Mouse (Mus musculus): Measurements from ENCODE around the gene Gm16181. TPM values are rescaled to one million over a fixed set of nuclear protein-coding genes. Genes with fewer than 3 reads are reported as not detected.
"Not testable (repeated sequence)": the region's sequence is repeated elsewhere in the genome, so short reads cannot be mapped to it uniquely, and the experiment has no call there.

Gm16181 gene
- total RNA-seq, 2 experiments from 2014 or later: not detected

DNA sequence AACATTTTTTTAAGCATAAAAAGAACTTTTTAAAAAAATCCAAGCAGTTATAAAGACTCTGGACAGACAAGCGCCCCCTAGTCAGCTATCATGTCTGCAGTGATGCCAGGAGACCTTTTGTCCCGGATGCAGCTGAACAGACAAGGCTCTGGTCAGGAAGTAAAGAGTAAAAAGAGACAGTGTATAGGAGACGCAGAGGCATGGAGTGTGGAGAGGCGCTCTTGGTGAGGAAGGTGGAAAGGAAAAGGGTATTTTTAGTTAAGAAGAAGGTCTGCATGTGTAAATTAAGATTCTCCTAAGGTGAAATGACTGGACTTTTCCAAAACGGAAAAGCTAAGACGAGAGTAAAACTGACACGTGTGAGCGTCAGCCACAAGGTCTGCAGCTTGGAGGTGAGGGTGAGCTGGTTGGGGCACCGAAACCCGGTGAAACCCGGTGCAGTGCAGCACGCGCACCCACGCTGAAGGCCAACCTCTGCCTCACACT, 6.0 kb downstream of the Gm16181 start:
- DNase-seq (ENCODE audit: low spot score in 2 of 2): no peak

DNA sequence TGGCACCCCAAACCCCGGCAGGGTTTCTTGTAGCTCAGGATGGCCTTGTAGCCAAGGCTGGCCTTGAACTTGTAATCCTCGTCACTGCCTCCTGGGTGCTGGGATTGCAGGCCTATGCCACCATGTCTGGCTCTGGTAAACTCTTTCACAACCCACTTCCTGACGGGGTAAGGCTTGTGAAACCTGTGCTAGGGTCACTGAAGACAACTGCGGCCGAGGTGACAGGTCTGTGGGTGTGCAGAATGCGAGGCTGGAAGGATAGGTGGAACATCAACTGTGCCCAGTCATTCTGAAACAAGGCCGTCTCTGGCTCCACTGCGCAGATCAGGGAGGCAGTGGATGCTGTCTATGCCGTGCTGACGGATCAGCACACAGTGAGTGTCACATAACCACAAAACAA, 10.4 kb downstream of the Gm16181 start:
- DNase-seq (ENCODE audit: low spot score in 2 of 2): no peak

- DNase-seq (ENCODE audit: low spot score in 2 of 2): peak; percentile 89 to 93
Observed at GRCm38 (mm10) chr17:35232043-35232442, 11.4 kb downstream of the Gm16181 start.

GRCm38 (mm10) chr17:35232659-35233058, 12.0 kb downstream of the Gm16181 start:
- no peak for DNase-seq (ENCODE audit: low spot score in 2 of 2)

DNA sequence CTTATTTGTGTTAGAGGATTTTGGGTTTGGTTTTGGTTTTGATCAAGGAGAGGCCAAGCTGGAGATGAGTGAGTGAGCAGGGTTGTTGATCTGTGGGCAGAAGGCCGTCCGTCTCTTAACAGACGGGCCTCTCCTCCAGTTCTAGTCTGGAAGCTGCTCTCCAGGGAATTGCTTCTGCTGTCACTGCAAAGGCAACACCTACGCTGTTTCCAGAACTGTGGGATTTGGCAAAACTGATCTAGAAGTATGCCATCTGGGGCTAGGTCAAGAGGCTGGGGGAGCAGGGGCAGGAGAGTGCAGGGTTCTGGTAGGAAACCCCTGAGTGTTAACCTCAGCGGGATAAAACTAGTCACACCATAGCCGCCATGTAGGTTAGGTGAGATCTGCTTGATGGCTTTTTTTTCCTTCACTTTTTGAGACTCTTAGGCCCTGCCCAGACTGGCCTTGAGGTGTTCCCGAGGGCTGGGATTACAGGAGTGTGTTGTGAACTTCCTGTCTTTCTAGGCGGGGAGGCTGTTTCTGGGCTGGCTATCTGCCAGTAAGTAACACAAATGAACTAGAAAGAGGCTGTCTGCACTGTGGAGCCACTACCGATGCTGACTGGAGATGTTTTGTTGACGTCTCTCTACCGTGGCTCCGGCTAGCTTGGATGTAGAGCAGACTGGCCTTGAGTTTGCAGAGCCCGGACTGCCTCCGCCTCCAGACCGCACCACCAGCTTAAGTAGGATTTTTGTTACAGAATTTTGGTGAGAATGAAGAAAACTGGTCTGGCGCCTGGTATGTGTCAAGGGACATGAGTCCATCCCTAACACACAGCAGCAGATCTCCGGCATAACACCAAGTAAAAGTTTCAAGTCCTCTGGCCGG, 12.7 kb downstream of the Gm16181 start, which contains the start of gene Atp6v1g2:
Gene Atp6v1g2, plus strand, starts transcription at position 547 of the 867 bp plus-strand sequence.
- DNase-seq (ENCODE audit: low spot score in 2 of 2): no peak

DNA sequence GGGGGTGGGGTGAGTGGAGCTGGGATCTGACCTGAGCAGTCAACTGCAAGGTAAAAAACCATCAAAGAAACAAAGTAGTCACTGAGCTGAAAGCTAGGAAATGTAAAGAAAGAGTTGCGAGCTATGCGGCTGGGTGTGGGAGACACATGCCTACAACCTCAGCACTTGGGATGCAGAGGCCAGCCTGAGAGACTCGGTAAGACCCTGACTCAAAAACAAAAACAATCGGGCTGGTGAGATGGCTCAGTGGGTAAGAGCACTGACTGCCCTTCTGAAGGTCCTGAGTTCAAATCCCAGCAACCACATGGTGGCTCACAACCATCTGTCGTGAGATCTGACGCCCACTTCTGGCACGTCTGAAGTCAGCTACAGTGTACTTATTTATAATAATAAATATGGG, 13.5 kb downstream of the Gm16181 start:
- DNase-seq (ENCODE audit: low spot score in 2 of 2): not testable (repeated sequence)

GRCm38 (mm10) chr17:35234903-35235302, 14.3 kb downstream of the Gm16181 start:
- DNase-seq (ENCODE audit: low spot score in 2 of 2): peak; percentile 52 to 56

GRCm38 (mm10) chr17:35235614-35236389, 15.2 kb downstream of the Gm16181 start, which contains the start of gene Nfkbil1:
TSS of gene Nfkbil1 (minus strand) at chr17:35235792.
- peak; percentile 76 to 77 for DNase-seq (ENCODE audit: low spot score in 2 of 2)

DNA sequence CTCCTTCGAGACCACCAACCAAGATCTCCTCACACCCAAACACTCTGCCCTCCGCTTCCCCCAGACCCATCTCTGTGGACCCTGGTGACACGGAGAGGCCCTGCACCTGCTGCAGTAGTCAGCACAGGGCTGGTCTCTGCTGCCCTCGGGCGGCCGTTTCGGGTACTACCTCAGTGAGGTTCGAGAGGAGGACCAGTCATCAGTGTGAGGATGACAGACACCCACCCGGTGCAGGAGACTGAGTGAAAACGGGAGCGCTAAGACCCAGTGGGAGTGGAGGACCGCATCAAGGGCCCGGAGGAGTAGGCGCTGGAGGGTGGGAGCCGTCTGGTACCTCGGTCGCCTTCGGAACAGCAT, 15.7 kb downstream of the Gm16181 start:
- peak; percentile 99 to 100 for DNase-seq (ENCODE audit: low spot score in 2 of 2)

- no peak for DNase-seq (ENCODE audit: low spot score in 2 of 2)
Observed at GRCm38 (mm10) chr17:35236996-35237395, 16.4 kb downstream of the Gm16181 start.

DNA sequence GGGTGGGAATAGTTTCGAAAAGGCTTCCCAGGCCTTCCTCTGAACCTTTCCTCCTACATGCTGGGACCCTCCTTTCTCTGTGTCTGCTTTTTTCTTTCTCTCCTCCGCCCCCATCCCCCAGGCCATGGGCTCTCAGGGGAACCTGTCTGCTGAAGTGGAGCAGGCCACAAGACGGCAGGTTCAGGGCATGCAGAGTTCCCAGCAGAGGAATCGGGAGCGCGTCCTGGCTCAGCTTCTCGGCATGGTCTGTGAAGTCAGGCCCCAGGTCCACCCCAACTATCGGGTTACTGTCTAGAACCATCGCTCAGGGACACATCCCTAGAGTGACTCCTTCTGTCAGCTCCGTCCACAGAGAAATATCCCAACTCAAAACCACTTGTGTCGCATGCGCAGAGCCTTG, 16.9 kb downstream of the Gm16181 start:
- no peak for DNase-seq (ENCODE audit: low spot score in 2 of 2)

- DNase-seq (ENCODE audit: low spot score in 2 of 2): no peak
Observed at GRCm38 (mm10) chr17:35239700-35240099, 19.1 kb downstream of the Gm16181 start.

DNA sequence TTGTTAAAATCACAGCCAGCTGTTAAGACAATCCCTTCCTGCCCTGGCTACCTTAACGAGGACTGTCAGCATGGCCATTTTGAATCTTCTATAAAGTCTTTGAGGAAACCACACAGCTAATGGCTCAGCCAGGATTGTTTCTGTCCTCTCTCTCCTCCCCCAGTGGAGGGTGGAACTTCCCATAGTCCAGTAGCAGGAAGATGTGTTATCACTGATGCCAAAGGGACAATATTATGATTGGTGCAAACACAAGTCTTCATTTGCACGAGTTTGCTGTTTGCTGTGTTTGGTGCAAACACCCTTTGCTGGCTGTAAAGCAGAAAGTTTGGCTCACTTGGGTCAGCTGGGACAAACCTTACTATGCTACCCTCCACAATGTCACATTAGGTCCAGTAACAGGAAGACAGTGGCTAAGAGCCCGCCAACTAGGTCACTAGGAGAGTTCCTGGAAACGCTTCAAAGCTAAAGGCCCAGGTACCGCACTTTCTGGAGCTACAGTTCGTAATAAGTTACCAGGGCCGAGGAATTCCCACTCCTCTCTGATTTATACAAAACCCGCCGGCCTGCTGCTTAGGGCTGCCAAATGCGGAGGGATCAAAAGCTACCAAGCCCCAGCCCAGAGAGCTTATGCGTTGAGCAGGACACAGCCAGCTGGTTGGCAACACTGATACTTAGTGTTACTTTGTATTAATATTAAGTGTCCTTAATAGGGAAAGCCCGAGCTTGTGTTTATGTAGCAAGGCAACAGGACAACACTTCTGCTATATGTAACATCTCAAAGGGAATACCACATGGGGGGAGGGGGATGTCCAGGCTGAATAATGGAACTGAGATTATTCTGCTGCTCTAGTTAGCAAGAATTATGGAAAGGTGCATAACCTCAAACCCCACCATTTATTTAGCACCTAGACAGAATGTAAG, 20.0 kb downstream of the Gm16181 start:
- DNase-seq (ENCODE audit: low spot score in 2 of 2): no peak

DNA sequence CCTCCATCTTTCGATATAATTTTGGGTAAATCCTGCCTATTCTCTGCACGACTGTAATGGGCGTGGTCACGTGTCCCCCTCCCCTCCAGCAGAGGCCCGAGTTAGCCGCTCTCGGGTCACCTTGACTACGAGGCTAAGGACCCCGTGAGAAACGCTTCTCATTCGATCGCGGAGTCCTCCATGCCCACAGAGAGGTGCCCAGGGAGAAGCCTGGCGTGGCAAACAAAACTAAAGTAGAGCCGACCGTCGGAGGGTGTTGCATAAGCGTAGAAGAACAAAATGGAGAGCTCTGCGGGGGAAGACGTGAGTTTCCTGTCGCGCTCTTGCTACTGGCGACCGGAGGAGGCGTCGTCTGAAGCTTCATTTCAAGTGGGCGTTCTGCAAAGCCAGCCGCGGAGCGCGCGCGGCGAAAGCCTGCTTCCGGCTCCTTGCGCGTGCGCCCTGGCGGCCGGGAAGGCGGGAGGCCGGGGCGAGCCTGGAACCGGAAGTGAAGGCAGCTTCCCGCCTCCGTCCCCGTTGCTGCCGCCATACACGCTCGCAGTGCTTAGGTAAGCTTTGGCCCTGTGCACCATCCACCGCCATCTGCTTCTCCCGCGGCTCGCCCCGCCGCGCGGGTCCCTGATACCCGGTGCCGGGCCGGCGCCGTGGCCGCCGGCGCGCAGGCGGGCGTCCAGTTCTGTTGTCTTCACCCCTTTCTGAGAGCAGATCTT, 20.8 kb downstream of the Gm16181 start, which contains the start of gene Ddx39b:
Gene Ddx39b, plus strand, starts transcription at position 442 of the 710 bp plus-strand sequence.
- peak; percentile 94 for DNase-seq (ENCODE audit: low spot score in 2 of 2)

DNA sequence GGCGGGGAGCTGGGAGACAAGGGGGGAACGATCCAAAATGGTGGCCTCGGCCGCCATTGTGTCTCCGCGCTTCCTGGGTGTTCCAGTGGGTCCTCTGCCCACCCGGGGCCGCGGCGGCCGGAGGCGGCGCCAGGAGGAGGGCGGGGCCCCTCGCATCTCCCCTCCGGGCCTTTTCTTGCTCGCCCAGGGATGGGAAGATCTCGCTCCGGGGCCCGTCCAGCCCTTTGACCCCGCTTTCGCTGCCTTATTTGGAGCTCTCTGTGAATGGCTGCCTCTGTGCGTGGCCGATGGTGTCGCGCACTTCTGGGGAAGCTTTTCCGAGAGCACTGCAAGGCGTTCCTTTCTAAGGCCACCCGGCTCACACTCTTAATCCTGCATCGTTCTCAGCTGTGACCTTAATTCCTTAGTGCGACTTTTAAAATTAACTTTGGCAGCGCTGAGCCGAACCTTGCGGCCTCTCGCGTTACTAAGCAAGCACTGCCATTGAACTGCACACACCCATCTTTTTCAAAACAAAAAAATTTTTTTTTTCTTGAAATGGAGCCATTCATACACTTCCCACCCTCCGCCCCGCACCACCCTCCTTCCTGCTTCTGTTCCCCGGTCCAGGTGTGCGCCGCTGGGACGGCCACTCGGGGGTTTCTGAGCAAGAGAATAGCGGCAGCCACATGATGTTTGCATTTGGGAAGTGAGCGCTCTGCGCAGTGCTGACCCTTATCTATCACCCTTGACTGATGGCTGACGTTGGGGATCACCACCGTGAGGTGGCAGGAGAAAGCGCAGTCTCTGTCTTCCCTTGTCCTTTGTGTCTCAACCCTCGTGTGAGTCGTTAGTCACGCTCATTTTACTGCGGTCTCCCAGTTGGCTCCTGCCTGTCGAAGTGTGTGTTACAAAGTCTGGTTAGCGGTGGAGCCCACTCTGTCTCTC, 21.6 kb downstream of the Gm16181 start:
- DNase-seq (ENCODE audit: low spot score in 2 of 2): peak; percentile 60 to 70

- no peak for DNase-seq (ENCODE audit: low spot score in 2 of 2)
Observed at GRCm38 (mm10) chr17:35243086-35243485, 22.5 kb downstream of the Gm16181 start.

- no peak for DNase-seq (ENCODE audit: low spot score in 2 of 2)
Observed at GRCm38 (mm10) chr17:35244999-35245398, 24.4 kb downstream of the Gm16181 start.

- no peak for DNase-seq (ENCODE audit: low spot score in 2 of 2)
Observed at GRCm38 (mm10) chr17:35245731-35246623, 25.3 kb downstream of the Gm16181 start.
